Mouse (Mus musculus): ENCODE measurements around the gene Gm42906.

DNA sequence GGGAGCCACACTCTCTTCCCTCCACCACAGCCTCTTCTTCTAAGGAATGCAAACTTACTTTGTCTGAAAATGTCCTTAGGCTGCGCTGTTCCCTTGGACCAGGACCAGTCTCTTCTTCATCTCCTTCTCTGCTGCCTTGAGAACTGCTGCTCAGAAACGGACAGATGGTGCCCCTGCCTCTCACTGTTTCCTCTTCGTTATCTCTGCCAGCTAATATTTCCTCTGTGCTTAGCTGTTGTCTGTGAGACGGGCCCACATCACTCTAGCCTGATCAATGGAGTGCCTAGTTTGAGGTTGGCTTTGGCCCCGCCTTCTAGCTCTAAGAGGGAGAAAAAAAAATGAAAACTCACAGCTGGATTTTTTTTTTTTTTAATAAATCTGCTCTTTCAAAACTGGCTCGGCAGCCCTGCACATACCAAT, 300.7 kb downstream of the Gm42906 start:
- no peak for TF ChIP-seq HCFC1 (IDR thresholded peaks at IDR 0.05; ENCODE audit: borderline replicate concordance, insufficient read depth, low read length)
- no peak for TF ChIP-seq ZNF384 (IDR thresholded peaks at IDR 0.05; ENCODE audit: low read depth, low read length)
- no peak for TF ChIP-seq MAFK (IDR thresholded peaks at IDR 0.05; ENCODE audit: insufficient read depth, low read depth, low read length)

Data from ES-E14 (cell line).